Mouse (Mus musculus): ENCODE measurements around the gene Vgll4. TPM values are rescaled to one million over a fixed set of nuclear protein-coding genes. Genes with fewer than 3 reads are reported as not detected.

The Vgll4 gene
- polyA plus RNA-seq, 1 experiment from 2014 or later = 94.2 TPM

- Histone ChIP-seq H3K27ac (peak overlapping the region; percentile 48; the same call in 1 of the 2 replicates), H3K9me3 (replicated peaks) (no peaks in the 10 kb centered on the region), H3K36me3 (0 out of 2 replicates have a peak, but pooled peaks cover under 1% of the 10 kb centered on the region), H3K4me2 (replicated peaks) (no peak overlapping the region), H3K4me3 (no peak overlapping the region), H3K9ac (no peak overlapping the region), H3K4me1 (peaks cover 51% of the 10 kb centered on the region), H3K27me3 (no peaks in the 10 kb centered on the region)
- WGBS = 69% methylated on average over 6 of the region's 6 CpGs
- peak; percentile 39; the same call in 1 of the 2 replicates for ATAC-seq (ENCODE audit: low FRiP score)
Observed at GRCm38 (mm10) chr6:114869501-114870076, 100.2 kb downstream of the Vgll4 start.

- peaks cover 48% of the 10 kb centered on the region for H3K4me1 ChIP-seq
- H3K4me2 ChIP-seq (replicated peaks) = no peak overlapping the region
- peaks cover 10% of the 10 kb centered on the region; the same call in 1 of the 2 replicates for H3K36me3 ChIP-seq
- H3K27ac ChIP-seq = no peak overlapping the region
- WGBS = 83% methylated on average over 7 of the region's 7 CpGs
- no peaks in the 10 kb centered on the region for H3K27me3 ChIP-seq
- ATAC-seq (ENCODE audit: low FRiP score) = no peak
- H3K9ac ChIP-seq = no peak overlapping the region
- no peaks in the 10 kb centered on the region for H3K9me3 ChIP-seq (replicated peaks)
- no peak overlapping the region for H3K4me3 ChIP-seq
Observed at GRCm38 (mm10) chr6:114868656-114869055, 101.1 kb downstream of the Vgll4 start.

- Histone ChIP-seq H3K9me3 (replicated peaks) (no peaks in the 10 kb centered on the region), H3K4me2 (replicated peaks) (no peak overlapping the region), H3K36me3 (peaks cover 29% of the 10 kb centered on the region), H3K4me3 (no peak overlapping the region), H3K4me1 (peaks cover 41% of the 10 kb centered on the region), H3K9ac (no peak overlapping the region), H3K27me3 (no peaks in the 10 kb centered on the region), H3K27ac (no peak overlapping the region)
- ATAC-seq (ENCODE audit: low FRiP score) = no peak
- WGBS = 82% methylated on average over 4 of the region's 4 CpGs
Observed at GRCm38 (mm10) chr6:114866619-114867018, 103.2 kb downstream of the Vgll4 start.

- Histone ChIP-seq H3K9me3 (replicated peaks) (no peaks in the 10 kb centered on the region), H3K27me3 (no peaks in the 10 kb centered on the region), H3K4me2 (replicated peaks) (no peak overlapping the region), H3K4me1 (peaks cover 44% of the 10 kb centered on the region), H3K4me3 (no peak overlapping the region), H3K36me3 (peaks cover 34% of the 10 kb centered on the region), H3K9ac (no peak overlapping the region), H3K27ac (no peak overlapping the region; the same call in 1 of the 2 replicates)
- WGBS = 83% methylated on average over 3 of the region's 3 CpGs
- ATAC-seq (ENCODE audit: low FRiP score) = no peak
Observed at GRCm38 (mm10) chr6:114866078-114866477, 103.7 kb downstream of the Vgll4 start.

GRCm38 (mm10) chr6:114864421-114864820 lies 105.4 kb downstream of the Vgll4 start:
- H3K4me1 ChIP-seq = peaks cover 29% of the 10 kb centered on the region
- H3K27ac ChIP-seq = no peak overlapping the region
- peaks cover 46% of the 10 kb centered on the region for H3K36me3 ChIP-seq
- no peaks in the 10 kb centered on the region for H3K27me3 ChIP-seq
- no peaks in the 10 kb centered on the region for H3K9me3 ChIP-seq (replicated peaks)
- ATAC-seq (ENCODE audit: low FRiP score) = no peak
- 81% methylated on average over 8 of the region's 8 CpGs for WGBS
- no peak overlapping the region for H3K4me2 ChIP-seq (replicated peaks)
- H3K9ac ChIP-seq = no peak overlapping the region
- no peak overlapping the region for H3K4me3 ChIP-seq

GRCm38 (mm10) chr6:114863501-114863900 lies 106.3 kb downstream of the Vgll4 start:
- Histone ChIP-seq H3K9me3 (replicated peaks) (no peaks in the 10 kb centered on the region), H3K27ac (no peak overlapping the region), H3K4me1 (peaks cover 22% of the 10 kb centered on the region), H3K36me3 (peaks cover 49% of the 10 kb centered on the region), H3K4me3 (no peak overlapping the region), H3K9ac (no peak overlapping the region), H3K4me2 (replicated peaks) (no peak overlapping the region), H3K27me3 (no peaks in the 10 kb centered on the region)
- no peak for ATAC-seq (ENCODE audit: low FRiP score)
- 94% methylated on average over 5 of the region's 5 CpGs for WGBS

- 82% methylated on average over 9 of the region's 9 CpGs for WGBS
Observed at GRCm38 (mm10) chr6:114862046-114862445, 107.7 kb downstream of the Vgll4 start.

GRCm38 (mm10) chr6:114861591-114861990 lies 108.2 kb downstream of the Vgll4 start:
- H3K27me3 ChIP-seq = no peaks in the 10 kb centered on the region
- H3K4me1 ChIP-seq = peaks cover 21% of the 10 kb centered on the region
- no peak overlapping the region for H3K9ac ChIP-seq
- peaks cover 52% of the 10 kb centered on the region for H3K36me3 ChIP-seq
- no peak for ATAC-seq (ENCODE audit: low FRiP score)
- 63% methylated on average over 9 of the region's 9 CpGs for WGBS
- H3K4me2 ChIP-seq (replicated peaks) = no peak overlapping the region
- H3K9me3 ChIP-seq (replicated peaks) = no peaks in the 10 kb centered on the region
- 0 out of 2 replicates have a peak overlapping the region, but pooled peaks have one; percentile 46 for H3K27ac ChIP-seq
- H3K4me3 ChIP-seq = no peak overlapping the region

More at GRCm38 (mm10) chr6:114862046-114862445, 107.7 kb downstream of the Vgll4 start:
- 0 out of 2 replicates have a peak overlapping the region, but pooled peaks have one; percentile 46 for H3K27ac ChIP-seq
- peaks cover 22% of the 10 kb centered on the region for H3K4me1 ChIP-seq
- H3K4me2 ChIP-seq (replicated peaks) = no peak overlapping the region
- no peaks in the 10 kb centered on the region for H3K9me3 ChIP-seq (replicated peaks)
- ATAC-seq (ENCODE audit: low FRiP score) = no peak
- no peak overlapping the region for H3K9ac ChIP-seq
- peaks cover 52% of the 10 kb centered on the region for H3K36me3 ChIP-seq
- H3K27me3 ChIP-seq = no peaks in the 10 kb centered on the region
- H3K4me3 ChIP-seq = no peak overlapping the region

GRCm38 (mm10) chr6:114860677-114861568 lies 108.9 kb downstream of the Vgll4 start:
- H3K27ac ChIP-seq = peak overlapping the region; percentile 46; the same call in 1 of the 2 replicates
- H3K4me2 ChIP-seq (replicated peaks) = no peak overlapping the region
- ATAC-seq (ENCODE audit: low FRiP score) = no peak
- WGBS = 88% methylated on average over 14 of the region's 14 CpGs
- no peak overlapping the region for H3K4me3 ChIP-seq
- no peak overlapping the region for H3K9ac ChIP-seq
- no peaks in the 10 kb centered on the region for H3K9me3 ChIP-seq (replicated peaks)
- H3K36me3 ChIP-seq = peaks cover 52% of the 10 kb centered on the region
- peaks cover 20% of the 10 kb centered on the region for H3K4me1 ChIP-seq
- H3K27me3 ChIP-seq = no peaks in the 10 kb centered on the region

GRCm38 (mm10) chr6:114858722-114859053 lies 111.1 kb downstream of the Vgll4 start:
- no peak for ATAC-seq (ENCODE audit: low FRiP score)
- Histone ChIP-seq H3K27me3 (no peaks in the 10 kb centered on the region), H3K9me3 (replicated peaks) (no peaks in the 10 kb centered on the region), H3K9ac (no peak overlapping the region), H3K4me1 (peaks cover 34% of the 10 kb centered on the region), H3K4me3 (no peak overlapping the region), H3K4me2 (replicated peaks) (no peak overlapping the region), H3K36me3 (peaks cover 43% of the 10 kb centered on the region), H3K27ac (no peak overlapping the region)
- WGBS = 91% methylated on average over 4 of the region's 4 CpGs

- no peaks in the 10 kb centered on the region for H3K9me3 ChIP-seq (replicated peaks)
- H3K9ac ChIP-seq = no peak overlapping the region
- no peak overlapping the region for H3K4me2 ChIP-seq (replicated peaks)
- no peak overlapping the region for H3K4me3 ChIP-seq
- no peaks in the 10 kb centered on the region for H3K27me3 ChIP-seq
- peaks cover 39% of the 10 kb centered on the region for H3K36me3 ChIP-seq
- H3K4me1 ChIP-seq = peaks cover 39% of the 10 kb centered on the region
- WGBS = 88% methylated on average over 3 of the region's 3 CpGs
- H3K27ac ChIP-seq = no peak overlapping the region
- ATAC-seq (ENCODE audit: low FRiP score) = no peak
Observed at GRCm38 (mm10) chr6:114857996-114858721, 111.6 kb downstream of the Vgll4 start.

GRCm38 (mm10) chr6:114856501-114856900 lies 113.3 kb downstream of the Vgll4 start:
- H3K4me2 ChIP-seq (replicated peaks) = no peak overlapping the region
- no peak for ATAC-seq (ENCODE audit: low FRiP score)
- H3K4me3 ChIP-seq = no peak overlapping the region
- 86% methylated on average over 4 of the region's 4 CpGs for WGBS
- peaks cover 49% of the 10 kb centered on the region for H3K4me1 ChIP-seq
- H3K9ac ChIP-seq = no peak overlapping the region
- no peak overlapping the region for H3K27ac ChIP-seq
- H3K36me3 ChIP-seq = peaks cover 22% of the 10 kb centered on the region
- H3K9me3 ChIP-seq (replicated peaks) = no peaks in the 10 kb centered on the region
- H3K27me3 ChIP-seq = no peaks in the 10 kb centered on the region
